Mouse (Mus musculus): ENCODE measurements around the gene Rorc. TPM values are rescaled to one million over a fixed set of nuclear protein-coding genes. Genes with fewer than 3 reads are reported as not detected.

Gene Rorc
- polyA plus RNA-seq, 1 experiment from 2014 or later = 8.1 TPM

DNA sequence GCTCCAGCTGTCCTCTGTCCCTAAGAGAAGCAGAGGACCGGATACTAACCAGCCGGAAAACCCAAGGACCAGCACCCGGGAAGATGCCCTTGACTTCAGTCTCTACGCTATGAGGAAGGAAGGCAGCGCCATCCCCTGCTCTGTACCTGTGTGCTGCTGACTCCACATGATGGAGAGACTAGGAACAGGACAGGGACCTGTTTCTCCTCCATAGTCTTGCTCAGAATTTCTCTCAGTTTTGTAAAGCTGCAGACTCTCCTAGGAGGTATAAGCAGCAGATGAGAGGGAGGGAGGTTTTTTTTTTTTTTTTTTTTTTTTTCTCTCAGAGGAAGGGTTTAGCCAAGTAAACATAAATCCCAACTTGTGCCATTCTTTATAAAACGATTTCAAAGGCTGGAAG, 25.6 kb downstream of the Rorc start, which contains the start of gene Lingo4:
Gene Lingo4, plus strand, starts transcription at position 301 of the 400 bp plus-strand sequence.
- Histone ChIP-seq H3K27ac (replicated peaks in 1 of 2; ENCODE audit: control insufficient read depth in 1 of 2, insufficient read depth in 1 of 2, low read depth in 2 of 2, low read length in 2 of 2) (no peak within 1 kb of the TSS), H3K9ac (ENCODE audit: low read length) (peak within 1 kb of the TSS; percentile 56), H3K9me3 (ENCODE audit: control insufficient read depth, low read length) (no peaks in the 10 kb centered on the region), H3K27me3 (ENCODE audit: control insufficient read depth, insufficient read depth, low read length) (peaks cover 65% of the 10 kb centered on the region), H3K4me2 (ENCODE audit: low read length) (peak within 1 kb of the TSS; percentile 68), H3K4me3 (ENCODE audit: control insufficient read depth in 1 of 2, insufficient read depth in 1 of 2, low read depth in 1 of 2, low read length in 2 of 2) (peak within 1 kb of the TSS; percentile 35), H3K36me3 (ENCODE audit: control insufficient read depth, insufficient read depth, low read length) (no peaks in the 10 kb centered on the region), H3K4me1 (ENCODE audit: control insufficient read depth in 2 of 2, insufficient read depth in 2 of 2, low read length in 2 of 2) (no peaks in the 10 kb centered on the region)
- ATAC-seq (ENCODE audit: insufficient number of reproducible peaks, insufficient read depth, low FRiP score, low read depth) = no peak
- WGBS = 59% methylated on average over 6 of the region's 6 CpGs

DNA sequence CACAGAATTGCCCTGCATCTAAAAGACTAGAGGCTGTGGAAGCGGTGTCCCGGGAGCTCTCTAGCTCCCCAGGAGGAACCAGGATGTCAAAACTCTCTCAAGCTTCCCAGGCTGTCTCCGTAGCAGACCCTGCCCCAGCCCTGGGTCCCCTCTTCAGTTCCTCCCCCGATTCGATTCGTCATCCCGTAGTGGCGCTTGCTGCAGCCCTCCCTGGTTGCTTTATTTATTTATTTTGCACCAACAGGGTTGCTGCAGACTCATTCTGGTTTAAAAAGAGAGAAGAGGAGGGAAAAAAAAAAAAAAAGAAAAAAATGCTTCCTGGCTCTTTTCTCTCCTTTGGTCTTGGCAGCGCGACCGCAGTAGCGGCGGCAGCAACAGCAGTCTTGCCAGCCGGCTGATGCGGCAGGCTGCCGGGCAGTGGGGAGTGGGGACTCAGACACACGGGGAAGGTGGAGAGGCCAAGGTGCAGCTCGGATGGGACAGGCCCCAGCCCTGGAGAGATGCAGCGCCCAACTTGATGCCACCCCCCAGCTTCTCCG, 26.4 kb downstream of the Rorc start:
- ATAC-seq (ENCODE audit: insufficient number of reproducible peaks, insufficient read depth, low FRiP score, low read depth) = no peak
- Histone ChIP-seq H3K9ac (ENCODE audit: low read length) (peak overlapping the region; percentile 56), H3K36me3 (ENCODE audit: control insufficient read depth, insufficient read depth, low read length) (no peaks in the 10 kb centered on the region), H3K4me3 (ENCODE audit: control insufficient read depth in 1 of 2, insufficient read depth in 1 of 2, low read depth in 1 of 2, low read length in 2 of 2) (peak overlapping the region; percentile 35), H3K9me3 (ENCODE audit: control insufficient read depth, low read length) (no peaks in the 10 kb centered on the region), H3K27me3 (ENCODE audit: control insufficient read depth, insufficient read depth, low read length) (peaks cover 72% of the 10 kb centered on the region), H3K4me1 (ENCODE audit: control insufficient read depth in 2 of 2, insufficient read depth in 2 of 2, low read length in 2 of 2) (no peaks in the 10 kb centered on the region), H3K4me2 (ENCODE audit: low read length) (peak overlapping the region; percentile 68), H3K27ac (replicated peaks in 1 of 2; ENCODE audit: control insufficient read depth in 1 of 2, insufficient read depth in 1 of 2, low read depth in 2 of 2, low read length in 2 of 2) (no peak overlapping the region)
- WGBS = 2% methylated on average over 15 of the region's 20 CpGs

DNA sequence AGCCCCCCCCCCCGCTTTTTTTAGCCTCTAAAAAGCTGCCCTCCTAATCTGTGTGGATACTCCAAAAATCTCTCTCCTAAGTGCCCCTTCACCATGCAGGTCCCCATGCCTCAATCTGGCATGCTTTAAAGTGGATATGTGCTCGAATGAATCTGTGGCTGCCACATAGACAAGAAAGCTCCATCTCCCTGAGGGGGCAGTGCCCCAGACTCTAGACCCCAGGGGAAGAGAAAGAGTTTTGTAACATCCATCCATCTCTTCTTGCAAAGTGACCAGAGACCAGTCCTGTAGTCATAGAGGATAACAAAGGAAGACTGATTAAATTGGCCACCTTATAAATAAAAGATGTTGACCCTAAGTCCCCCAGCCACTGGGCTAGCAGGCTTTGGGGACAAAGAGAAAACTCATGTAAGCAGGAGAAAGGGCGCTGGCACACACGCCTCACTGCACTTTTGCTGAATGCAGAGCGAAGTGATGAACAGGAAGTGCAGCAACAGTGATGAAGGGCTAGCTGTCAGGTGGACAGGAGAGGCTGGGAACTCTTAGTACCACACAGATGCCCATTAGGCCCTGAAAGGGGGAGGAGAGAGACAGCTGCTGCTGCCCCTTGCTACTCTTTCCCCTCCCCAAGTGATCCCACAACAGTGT, 27.2 kb downstream of the Rorc start:
- 47% methylated on average over 5 of the region's 5 CpGs for WGBS
- H3K4me3 ChIP-seq (ENCODE audit: control insufficient read depth in 1 of 2, insufficient read depth in 1 of 2, low read depth in 1 of 2, low read length in 2 of 2) = no peak overlapping the region
- H3K9me3 ChIP-seq (ENCODE audit: control insufficient read depth, low read length) = no peaks in the 10 kb centered on the region
- no peak overlapping the region for H3K9ac ChIP-seq (ENCODE audit: low read length)
- H3K36me3 ChIP-seq (ENCODE audit: control insufficient read depth, insufficient read depth, low read length) = no peaks in the 10 kb centered on the region
- H3K4me1 ChIP-seq (ENCODE audit: control insufficient read depth in 2 of 2, insufficient read depth in 2 of 2, low read length in 2 of 2) = 0 out of 4 replicates have a peak, but pooled peaks cover 0 to 2% of the 10 kb centered on the region in 2 experiments
- peak overlapping the region; percentile 68; the same call in 1 of the 2 replicates for H3K4me2 ChIP-seq (ENCODE audit: low read length)
- H3K27ac ChIP-seq (replicated peaks in 1 of 2; ENCODE audit: control insufficient read depth in 1 of 2, insufficient read depth in 1 of 2, low read depth in 2 of 2, low read length in 2 of 2) = no peak overlapping the region
- H3K27me3 ChIP-seq (ENCODE audit: control insufficient read depth, insufficient read depth, low read length) = peaks cover 78% of the 10 kb centered on the region
- no peak for ATAC-seq (ENCODE audit: insufficient number of reproducible peaks, insufficient read depth, low FRiP score, low read depth)

DNA sequence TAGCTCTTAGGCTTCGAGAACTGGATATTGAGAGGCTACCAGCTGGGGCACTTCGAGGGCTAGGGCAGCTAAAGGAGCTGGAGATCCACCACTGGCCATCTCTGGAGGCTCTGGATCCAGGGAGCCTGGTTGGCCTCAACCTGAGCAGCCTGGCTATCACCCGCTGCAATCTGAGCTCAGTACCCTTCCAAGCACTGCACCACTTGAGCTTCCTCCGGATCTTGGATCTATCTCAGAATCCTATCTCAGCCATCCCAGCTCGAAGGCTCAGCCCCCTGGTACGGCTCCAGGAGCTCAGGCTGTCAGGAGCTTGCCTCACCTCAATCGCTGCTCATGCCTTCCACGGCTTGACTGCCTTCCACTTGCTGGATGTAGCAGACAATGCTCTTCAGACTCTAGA, 29.9 kb downstream of the Rorc start:
- H3K9me3 ChIP-seq (ENCODE audit: control insufficient read depth, low read length) = no peaks in the 10 kb centered on the region
- H3K4me2 ChIP-seq (ENCODE audit: low read length) = no peak overlapping the region
- no peak overlapping the region for H3K27ac ChIP-seq (replicated peaks in 1 of 2; ENCODE audit: control insufficient read depth in 1 of 2, insufficient read depth in 1 of 2, low read depth in 2 of 2, low read length in 2 of 2)
- peaks cover 74% of the 10 kb centered on the region for H3K27me3 ChIP-seq (ENCODE audit: control insufficient read depth, insufficient read depth, low read length)
- no peak overlapping the region for H3K9ac ChIP-seq (ENCODE audit: low read length)
- 36% methylated on average over 8 of the region's 8 CpGs for WGBS
- H3K4me3 ChIP-seq (ENCODE audit: control insufficient read depth in 1 of 2, insufficient read depth in 1 of 2, low read depth in 1 of 2, low read length in 2 of 2) = no peak overlapping the region
- ATAC-seq (ENCODE audit: insufficient number of reproducible peaks, insufficient read depth, low FRiP score, low read depth) = no peak
- peaks cover 0 to 4% of the 10 kb centered on the region in 2 experiments; a peak in 1 of 4 replicates for H3K4me1 ChIP-seq (ENCODE audit: control insufficient read depth in 2 of 2, insufficient read depth in 2 of 2, low read length in 2 of 2)
- no peaks in the 10 kb centered on the region for H3K36me3 ChIP-seq (ENCODE audit: control insufficient read depth, insufficient read depth, low read length)

DNA sequence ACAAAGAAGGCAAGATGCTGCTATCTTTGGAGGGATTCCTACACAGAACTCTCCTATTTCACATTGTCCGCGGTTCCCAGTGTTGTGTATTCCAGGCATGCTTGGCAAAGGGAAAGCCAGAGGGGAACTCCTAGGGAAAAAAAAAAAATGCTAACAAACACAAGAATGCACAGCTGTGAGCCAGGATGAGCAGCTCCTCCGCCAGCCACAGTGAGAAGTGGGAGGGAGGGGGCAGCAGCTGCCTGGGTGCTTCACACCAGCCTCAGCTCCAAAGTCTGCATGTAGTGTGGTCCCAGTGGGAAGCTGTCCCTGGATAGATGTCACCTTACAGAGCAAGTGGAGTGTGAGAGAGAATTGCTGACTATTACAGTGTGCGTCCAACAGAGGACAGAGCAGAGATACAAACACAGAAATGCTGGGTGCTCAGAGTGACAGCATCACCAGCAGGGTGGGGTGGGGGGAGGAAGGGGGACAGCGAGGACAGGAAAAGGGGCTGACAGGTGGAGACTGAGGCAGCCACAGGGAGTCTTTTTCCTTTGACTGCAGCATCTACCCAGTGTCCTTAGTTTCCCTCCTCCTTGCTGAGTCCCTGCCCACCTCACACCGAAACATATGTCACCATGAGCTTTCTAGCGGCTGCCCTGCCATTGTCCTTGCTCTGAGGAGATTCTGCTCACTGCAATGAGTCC, 31.9 kb downstream of the Rorc start:
- Histone ChIP-seq H3K4me3 (ENCODE audit: control insufficient read depth in 1 of 2, insufficient read depth in 1 of 2, low read depth in 1 of 2, low read length in 2 of 2) (no peak overlapping the region), H3K9me3 (ENCODE audit: control insufficient read depth, low read length) (no peaks in the 10 kb centered on the region), H3K36me3 (ENCODE audit: control insufficient read depth, insufficient read depth, low read length) (no peaks in the 10 kb centered on the region), H3K4me1 (ENCODE audit: control insufficient read depth in 2 of 2, insufficient read depth in 2 of 2, low read length in 2 of 2) (peaks cover 0 to 4% of the 10 kb centered on the region in 2 experiments; a peak in 1 of 4 replicates), H3K27me3 (ENCODE audit: control insufficient read depth, insufficient read depth, low read length) (peaks cover 54% of the 10 kb centered on the region), H3K4me2 (ENCODE audit: low read length) (no peak overlapping the region), H3K9ac (ENCODE audit: low read length) (no peak overlapping the region), H3K27ac (replicated peaks in 1 of 2; ENCODE audit: control insufficient read depth in 1 of 2, insufficient read depth in 1 of 2, low read depth in 2 of 2, low read length in 2 of 2) (no peak overlapping the region)
- WGBS = 20% methylated on average over 7 of the region's 7 CpGs
- ATAC-seq (ENCODE audit: insufficient number of reproducible peaks, insufficient read depth, low FRiP score, low read depth) = no peak

DNA sequence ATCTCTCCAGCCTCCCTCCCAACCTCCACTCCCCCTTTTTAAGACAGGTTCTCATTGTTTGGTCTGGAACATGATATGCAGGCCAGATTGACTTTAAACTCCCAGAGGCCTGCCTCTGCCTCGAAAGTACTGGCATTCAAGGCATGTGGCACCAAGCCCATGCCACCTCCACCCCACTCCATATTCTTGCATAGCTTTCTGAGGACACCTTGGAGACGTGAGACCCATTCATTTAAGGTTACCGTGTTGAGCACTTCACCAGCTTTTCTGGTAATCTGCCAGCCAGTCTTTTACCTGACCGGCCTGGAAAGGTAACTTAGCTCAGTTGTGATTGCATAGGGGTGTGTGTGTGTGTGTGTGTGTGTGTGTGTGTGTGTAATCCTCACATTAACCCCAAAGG, 33.0 kb downstream of the Rorc start:
- Histone ChIP-seq H3K9me3 (ENCODE audit: control insufficient read depth, low read length) (no peaks in the 10 kb centered on the region), H3K36me3 (ENCODE audit: control insufficient read depth, insufficient read depth, low read length) (no peaks in the 10 kb centered on the region), H3K27me3 (ENCODE audit: control insufficient read depth, insufficient read depth, low read length) (peaks cover 43% of the 10 kb centered on the region), H3K9ac (ENCODE audit: low read length) (no peak overlapping the region), H3K4me3 (ENCODE audit: control insufficient read depth in 1 of 2, insufficient read depth in 1 of 2, low read depth in 1 of 2, low read length in 2 of 2) (no peak overlapping the region), H3K4me2 (ENCODE audit: low read length) (no peak overlapping the region), H3K27ac (replicated peaks in 1 of 2; ENCODE audit: control insufficient read depth in 1 of 2, insufficient read depth in 1 of 2, low read depth in 2 of 2, low read length in 2 of 2) (no peak overlapping the region), H3K4me1 (ENCODE audit: control insufficient read depth in 2 of 2, insufficient read depth in 2 of 2, low read length in 2 of 2) (peaks cover 0 to 4% of the 10 kb centered on the region in 2 experiments; a peak in 1 of 4 replicates)
- WGBS = 59% methylated on average over 4 of the region's 4 CpGs
- no peak for ATAC-seq (ENCODE audit: insufficient number of reproducible peaks, insufficient read depth, low FRiP score, low read depth)

DNA sequence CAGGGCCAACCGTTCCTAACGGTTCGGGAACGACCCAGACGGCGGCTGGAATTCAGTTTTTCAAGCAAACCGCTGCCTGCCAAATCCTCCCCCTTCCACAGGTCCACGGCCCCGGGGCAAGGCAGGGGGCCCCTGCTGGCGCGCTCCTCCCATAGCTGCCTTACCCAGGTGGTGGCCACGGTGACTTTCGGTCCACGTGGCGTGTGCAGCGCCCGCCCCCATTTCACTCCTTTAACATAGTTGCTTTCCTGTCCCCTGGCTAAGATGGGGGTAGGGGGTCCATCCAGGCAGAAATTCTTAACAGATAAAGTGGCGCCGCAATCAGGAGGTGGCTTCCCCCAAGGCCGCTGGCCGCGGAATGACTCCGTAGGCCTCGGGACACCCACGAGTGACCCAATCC, 39.9 kb downstream of the Rorc start:
- H3K27ac ChIP-seq (replicated peaks in 1 of 2; ENCODE audit: control insufficient read depth in 1 of 2, insufficient read depth in 1 of 2, low read depth in 2 of 2, low read length in 2 of 2) = no peak overlapping the region

More for the DNA sequence above, 39.9 kb downstream of the Rorc start:
- 11% methylated on average over 25 of the region's 25 CpGs for WGBS
- peak overlapping the region; percentile 51 to 54 for H3K4me3 ChIP-seq (ENCODE audit: control insufficient read depth in 1 of 2, insufficient read depth in 1 of 2, low read depth in 1 of 2, low read length in 2 of 2)
- no peaks in the 10 kb centered on the region for H3K36me3 ChIP-seq (ENCODE audit: control insufficient read depth, insufficient read depth, low read length)
- H3K4me2 ChIP-seq (ENCODE audit: low read length) = peak overlapping the region; percentile 94
- H3K27me3 ChIP-seq (ENCODE audit: control insufficient read depth, insufficient read depth, low read length) = no peaks in the 10 kb centered on the region
- H3K9ac ChIP-seq (ENCODE audit: low read length) = peak overlapping the region; percentile 56; the same call in 1 of the 2 replicates
- peak; percentile 29; the same call in 1 of the 2 replicates for ATAC-seq (ENCODE audit: insufficient number of reproducible peaks, insufficient read depth, low FRiP score, low read depth)
- H3K9me3 ChIP-seq (ENCODE audit: control insufficient read depth, low read length) = no peaks in the 10 kb centered on the region
- H3K4me1 ChIP-seq (ENCODE audit: control insufficient read depth in 2 of 2, insufficient read depth in 2 of 2, low read length in 2 of 2) = peaks cover 5 to 8% of the 10 kb centered on the region in 2 experiments; a peak in 3 of 4 replicates
